Mouse (Mus musculus) testis, adult 2 months (tissue): ENCODE measurements at regions not wholly inside any gene's neighbourhood (a gene's known extent, or its start where the extent isn't known, plus 50 kb on each side); places are given as distances from the start of the nearest gene placed in this dataset.

Experiments
- CTCF ChIP-seq: fragments of 200-500 bp; IDR thresholded peaks from 2 replicates; pipeline ENCODE4 v1.5.1; 2012; ENCODE audit warnings: low read depth, mild to moderate bottlenecking, inconsistent platforms, low read length, moderate library complexity; ENCODE audit not compliant: control insufficient read depth, insufficient read depth, insufficient replicate concordance
- POLR2A ChIP-seq: fragments of 200-500 bp; IDR thresholded peaks from 2 replicates; pipeline ENCODE4 v1.6.1; 2012; ENCODE audit warnings: low read depth, mild to moderate bottlenecking, inconsistent platforms, low read length, moderate library complexity; ENCODE audit not compliant: control insufficient read depth

DNA sequence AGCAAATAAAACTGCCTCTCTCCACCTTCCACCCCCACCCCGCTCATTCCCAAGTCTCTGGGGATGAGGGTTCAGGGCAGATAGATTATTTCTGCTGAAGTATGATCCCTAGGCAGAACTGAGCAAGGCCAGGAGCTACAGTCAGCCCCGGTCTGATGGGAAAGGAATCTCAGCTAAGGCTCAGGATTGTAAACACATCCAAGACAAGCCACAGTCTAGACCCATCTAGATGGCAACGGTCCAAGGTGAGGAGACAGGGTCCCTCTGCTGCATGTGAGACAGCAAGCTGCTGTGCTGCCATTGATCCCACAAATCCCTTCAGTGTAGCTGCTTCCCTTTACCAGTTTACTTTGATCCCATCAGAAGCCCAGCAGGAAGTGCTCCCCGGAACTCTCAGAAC is 181.3 kb downstream of the Qk start:
- TF ChIP-seq CTCF = no peak
- TF ChIP-seq POLR2A = no peak
